Mouse (Mus musculus): ENCODE measurements around the gene Gja5.

Gene Gja5

GRCm38 (mm10) chr3:96977507-96977906, 73.0 kb downstream of the Gja5 start:
- Histone ChIP-seq H3K9me3 (ENCODE audit: low read length) (no peaks in the 10 kb centered on the region), H3K4me1 (replicated peaks; ENCODE audit: low read depth, low read length) (0 out of 2 replicates have a peak, but pooled peaks cover 4% of the 10 kb centered on the region), H3K27me3 (ENCODE audit: insufficient read depth, low read length) (peaks cover 6% of the 10 kb centered on the region), H3K36me3 (ENCODE audit: insufficient read depth, low read length) (no peaks in the 10 kb centered on the region), H3K4me3 (replicated peaks; ENCODE audit: low read length) (no peak overlapping the region)
- TF ChIP-seq POU5F1 (IDR thresholded peaks at IDR 0.05; ENCODE audit: borderline replicate concordance, low read length) (no peak), NANOG (IDR thresholded peaks at IDR 0.05; ENCODE audit: borderline replicate concordance, low read length) (no peak), CTCF (conservative IDR thresholded peaks at IDR 0.05; ENCODE audit: low read length) (no peak)

- 0 out of 2 replicates have a peak, but pooled peaks cover 4% of the 10 kb centered on the region for H3K4me1 ChIP-seq (replicated peaks; ENCODE audit: low read depth, low read length)
- H3K4me3 ChIP-seq (replicated peaks; ENCODE audit: low read length), result no peak overlapping the region
- TF ChIP-seq POU5F1 (IDR thresholded peaks at IDR 0.05; ENCODE audit: borderline replicate concordance, low read length) (no peak), NANOG (IDR thresholded peaks at IDR 0.05; ENCODE audit: borderline replicate concordance, low read length) (no peak)
- H3K9me3 ChIP-seq (ENCODE audit: low read length), result no peaks in the 10 kb centered on the region
- peaks cover 6% of the 10 kb centered on the region for H3K27me3 ChIP-seq (ENCODE audit: insufficient read depth, low read length)
- H3K36me3 ChIP-seq (ENCODE audit: insufficient read depth, low read length), result no peaks in the 10 kb centered on the region
These were observed 74.0 kb downstream of the Gja5 start for GRCm38 (mm10) chr3:96978469-96978868.

GRCm38 (mm10) chr3:96979020-96979419, 74.5 kb downstream of the Gja5 start:
- Histone ChIP-seq H3K36me3 (ENCODE audit: insufficient read depth, low read length) (no peaks in the 10 kb centered on the region), H3K4me3 (replicated peaks; ENCODE audit: low read length) (no peak overlapping the region)
- TF ChIP-seq NANOG (IDR thresholded peaks at IDR 0.05; ENCODE audit: borderline replicate concordance, low read length) (no peak), CTCF (conservative IDR thresholded peaks at IDR 0.05; ENCODE audit: low read length) (no peak), POU5F1 (IDR thresholded peaks at IDR 0.05; ENCODE audit: borderline replicate concordance, low read length) (no peak)

GRCm38 (mm10) chr3:96981833-96982232, 77.3 kb downstream of the Gja5 start:
- Histone ChIP-seq H3K27me3 (ENCODE audit: insufficient read depth, low read length) (peaks cover 3% of the 10 kb centered on the region), H3K4me1 (replicated peaks; ENCODE audit: low read depth, low read length) (no peaks in the 10 kb centered on the region), H3K9me3 (ENCODE audit: low read length) (no peaks in the 10 kb centered on the region), H3K36me3 (ENCODE audit: insufficient read depth, low read length) (no peaks in the 10 kb centered on the region), H3K4me3 (replicated peaks; ENCODE audit: low read length) (no peak overlapping the region)
- TF ChIP-seq POU5F1 (IDR thresholded peaks at IDR 0.05; ENCODE audit: borderline replicate concordance, low read length) (no peak), CTCF (conservative IDR thresholded peaks at IDR 0.05; ENCODE audit: low read length) (no peak), NANOG (IDR thresholded peaks at IDR 0.05; ENCODE audit: borderline replicate concordance, low read length) (no peak)

More at GRCm38 (mm10) chr3:96979020-96979419, 74.5 kb downstream of the Gja5 start:
- H3K4me1 ChIP-seq (replicated peaks; ENCODE audit: low read depth, low read length), result 0 out of 2 replicates have a peak, but pooled peaks cover 4% of the 10 kb centered on the region
- peaks cover 6% of the 10 kb centered on the region for H3K27me3 ChIP-seq (ENCODE audit: insufficient read depth, low read length)
- H3K9me3 ChIP-seq (ENCODE audit: low read length), result no peaks in the 10 kb centered on the region

- TF ChIP-seq CTCF (conservative IDR thresholded peaks at IDR 0.05; ENCODE audit: low read length) (no peak), POU5F1 (IDR thresholded peaks at IDR 0.05; ENCODE audit: borderline replicate concordance, low read length) (no peak), NANOG (IDR thresholded peaks at IDR 0.05; ENCODE audit: borderline replicate concordance, low read length) (no peak)
These were observed 78.2 kb downstream of the Gja5 start for GRCm38 (mm10) chr3:96982666-96983065.

GRCm38 (mm10) chr3:96992526-96992925, 88.0 kb downstream of the Gja5 start:
- Histone ChIP-seq H3K9me3 (ENCODE audit: low read length) (peaks cover 16% of the 10 kb centered on the region), H3K36me3 (ENCODE audit: insufficient read depth, low read length) (no peaks in the 10 kb centered on the region), H3K4me3 (replicated peaks; ENCODE audit: low read length) (no peak overlapping the region), H3K4me1 (replicated peaks; ENCODE audit: low read depth, low read length) (peaks cover 11% of the 10 kb centered on the region; the same call in 1 of the 2 replicates), H3K27me3 (ENCODE audit: insufficient read depth, low read length) (no peaks in the 10 kb centered on the region)
- TF ChIP-seq POU5F1 (IDR thresholded peaks at IDR 0.05; ENCODE audit: borderline replicate concordance, low read length) (no peak), CTCF (conservative IDR thresholded peaks at IDR 0.05; ENCODE audit: low read length) (no peak), NANOG (IDR thresholded peaks at IDR 0.05; ENCODE audit: borderline replicate concordance, low read length) (no peak)

More at GRCm38 (mm10) chr3:96982666-96983065, 78.2 kb downstream of the Gja5 start:
- H3K4me1 ChIP-seq (replicated peaks; ENCODE audit: low read depth, low read length), result no peaks in the 10 kb centered on the region
- H3K4me3 ChIP-seq (replicated peaks; ENCODE audit: low read length), result no peak overlapping the region
- H3K36me3 ChIP-seq (ENCODE audit: insufficient read depth, low read length), result no peaks in the 10 kb centered on the region
- no peaks in the 10 kb centered on the region; the same call in none of the 2 replicates for H3K27me3 ChIP-seq (ENCODE audit: insufficient read depth, low read length)
- H3K9me3 ChIP-seq (ENCODE audit: low read length), result no peaks in the 10 kb centered on the region

- no peaks in the 10 kb centered on the region for H3K9me3 ChIP-seq (ENCODE audit: low read length)
- TF ChIP-seq NANOG (IDR thresholded peaks at IDR 0.05; ENCODE audit: borderline replicate concordance, low read length) (no peak), CTCF (conservative IDR thresholded peaks at IDR 0.05; ENCODE audit: low read length) (no peak)
- no peak overlapping the region for H3K4me3 ChIP-seq (replicated peaks; ENCODE audit: low read length)
- no peaks in the 10 kb centered on the region for H3K36me3 ChIP-seq (ENCODE audit: insufficient read depth, low read length)
- H3K4me1 ChIP-seq (replicated peaks; ENCODE audit: low read depth, low read length), result 0 out of 2 replicates have a peak, but pooled peaks cover 7% of the 10 kb centered on the region
- H3K27me3 ChIP-seq (ENCODE audit: insufficient read depth, low read length), result no peaks in the 10 kb centered on the region
These were observed 93.3 kb downstream of the Gja5 start for GRCm38 (mm10) chr3:96997770-96998169.

- no peaks in the 10 kb centered on the region for H3K4me1 ChIP-seq (replicated peaks; ENCODE audit: low read depth, low read length)
- no peak for TF ChIP-seq NANOG (IDR thresholded peaks at IDR 0.05; ENCODE audit: borderline replicate concordance, low read length)
- TF ChIP-seq CTCF (conservative IDR thresholded peaks at IDR 0.05; ENCODE audit: low read length), result no peak
- no peak for TF ChIP-seq POU5F1 (IDR thresholded peaks at IDR 0.05; ENCODE audit: borderline replicate concordance, low read length)
These were observed 98.6 kb downstream of the Gja5 start for GRCm38 (mm10) chr3:97003111-97003510.

GRCm38 (mm10) chr3:97004509-97004908, 100.0 kb downstream of the Gja5 start:
- no peaks in the 10 kb centered on the region for H3K4me1 ChIP-seq (replicated peaks; ENCODE audit: low read depth, low read length)
- H3K36me3 ChIP-seq (ENCODE audit: insufficient read depth, low read length), result no peaks in the 10 kb centered on the region
- H3K4me3 ChIP-seq (replicated peaks; ENCODE audit: low read length), result no peak overlapping the region
- no peak for TF ChIP-seq NANOG (IDR thresholded peaks at IDR 0.05; ENCODE audit: borderline replicate concordance, low read length)
- no peak for TF ChIP-seq POU5F1 (IDR thresholded peaks at IDR 0.05; ENCODE audit: borderline replicate concordance, low read length)
- TF ChIP-seq CTCF (conservative IDR thresholded peaks at IDR 0.05; ENCODE audit: low read length), result no peak
- no peaks in the 10 kb centered on the region for H3K9me3 ChIP-seq (ENCODE audit: low read length)
- H3K27me3 ChIP-seq (ENCODE audit: insufficient read depth, low read length), result no peaks in the 10 kb centered on the region

More at GRCm38 (mm10) chr3:97003111-97003510, 98.6 kb downstream of the Gja5 start:
- H3K27me3 ChIP-seq (ENCODE audit: insufficient read depth, low read length), result no peaks in the 10 kb centered on the region
- no peaks in the 10 kb centered on the region for H3K9me3 ChIP-seq (ENCODE audit: low read length)
- no peaks in the 10 kb centered on the region for H3K36me3 ChIP-seq (ENCODE audit: insufficient read depth, low read length)
- H3K4me3 ChIP-seq (replicated peaks; ENCODE audit: low read length), result no peak overlapping the region
